Mouse (Mus musculus): ENCODE measurements around the gene Pdlim4. TPM values are rescaled to one million over a fixed set of nuclear protein-coding genes. Genes with fewer than 3 reads are reported as not detected.

The Pdlim4 gene
- polyA plus RNA-seq, 1 experiment from 2014 or later: 34.4 TPM

- no peak overlapping the region for H3K4me3 ChIP-seq (replicated peaks)
- H3K27ac ChIP-seq (replicated peaks): no peak overlapping the region
- no peaks in the 10 kb centered on the region for H3K9me3 ChIP-seq (replicated peaks)
- WGBS: 62% methylated on average over 3 of the region's 3 CpGs
- H3K27me3 ChIP-seq (replicated peaks): no peaks in the 10 kb centered on the region
- ATAC-seq (ENCODE audit: low FRiP score): no peak
- H3K9ac ChIP-seq (replicated peaks): no peak overlapping the region
- peaks cover 33% of the 10 kb centered on the region for H3K4me1 ChIP-seq
- no peak overlapping the region for H3K4me2 ChIP-seq
- no peaks in the 10 kb centered on the region; the same call in 1 of the 2 replicates for H3K36me3 ChIP-seq
Observed at GRCm38 (mm10) chr11:54108131-54108530, 39.3 kb upstream of the Pdlim4 start.

DNA sequence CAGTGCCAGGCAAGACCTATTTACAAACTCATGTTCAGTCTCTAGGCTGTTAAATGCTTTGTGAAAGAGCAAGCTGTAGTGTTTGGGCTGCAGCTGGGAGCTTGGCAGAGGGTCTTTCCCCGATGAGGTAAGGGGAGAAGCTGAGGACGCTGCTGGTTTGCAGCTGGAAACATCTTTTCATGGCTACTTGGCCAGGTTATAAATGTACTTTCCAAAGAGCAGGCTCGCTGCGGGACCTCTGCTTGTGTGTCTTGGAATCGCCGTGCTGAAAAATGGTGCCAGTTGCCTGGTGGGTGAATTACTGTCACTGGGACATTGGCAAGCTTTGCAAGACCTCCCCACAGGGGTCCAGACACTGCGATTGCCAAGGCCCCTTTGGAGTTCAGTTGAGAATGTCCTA is 38.4 kb upstream of the Pdlim4 start:
- 34% methylated on average over 7 of the region's 7 CpGs for WGBS
- peak overlapping the region; percentile 58; the same call in 1 of the 2 replicates for H3K27ac ChIP-seq (replicated peaks)
- no peak overlapping the region for H3K9ac ChIP-seq (replicated peaks)
- no peak overlapping the region for H3K4me3 ChIP-seq (replicated peaks)
- 0 out of 2 replicates have a peak, but pooled peaks have one; percentile 8 for ATAC-seq (ENCODE audit: low FRiP score)
- no peaks in the 10 kb centered on the region for H3K27me3 ChIP-seq (replicated peaks)
- H3K4me2 ChIP-seq: no peak overlapping the region
- H3K9me3 ChIP-seq (replicated peaks): no peaks in the 10 kb centered on the region
- H3K4me1 ChIP-seq: peaks cover 26% of the 10 kb centered on the region
- no peaks in the 10 kb centered on the region; the same call in 1 of the 2 replicates for H3K36me3 ChIP-seq

DNA sequence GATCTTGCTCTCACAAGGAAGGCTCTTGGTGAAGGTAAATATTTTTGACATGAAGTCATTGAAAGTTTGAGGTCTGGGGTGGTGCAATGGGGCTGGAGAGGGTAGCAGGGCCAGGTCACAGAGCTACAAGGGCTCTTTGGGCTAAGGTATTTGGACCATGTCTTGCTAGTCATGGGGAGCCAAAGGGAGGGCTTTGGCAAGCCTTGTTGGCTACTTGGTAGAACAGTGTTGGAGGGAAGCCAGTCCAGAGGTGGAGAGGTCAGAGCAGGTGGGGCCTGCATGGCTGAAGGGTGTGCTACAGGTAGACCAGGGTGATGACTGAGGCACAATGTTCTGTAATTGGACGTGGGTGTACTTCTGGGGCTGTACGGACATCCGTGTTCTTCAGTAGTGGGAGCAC is 37.9 kb upstream of the Pdlim4 start:
- Histone ChIP-seq H3K36me3 (no peaks in the 10 kb centered on the region; the same call in 1 of the 2 replicates), H3K27ac (replicated peaks) (peak overlapping the region; percentile 58; the same call in 1 of the 2 replicates), H3K4me3 (replicated peaks) (no peak overlapping the region), H3K4me1 (peaks cover 24% of the 10 kb centered on the region), H3K27me3 (replicated peaks) (no peaks in the 10 kb centered on the region), H3K9me3 (replicated peaks) (no peaks in the 10 kb centered on the region), H3K4me2 (no peak overlapping the region), H3K9ac (replicated peaks) (no peak overlapping the region)
- 92% methylated on average over 3 of the region's 3 CpGs for WGBS
- ATAC-seq (ENCODE audit: low FRiP score): no peak

DNA sequence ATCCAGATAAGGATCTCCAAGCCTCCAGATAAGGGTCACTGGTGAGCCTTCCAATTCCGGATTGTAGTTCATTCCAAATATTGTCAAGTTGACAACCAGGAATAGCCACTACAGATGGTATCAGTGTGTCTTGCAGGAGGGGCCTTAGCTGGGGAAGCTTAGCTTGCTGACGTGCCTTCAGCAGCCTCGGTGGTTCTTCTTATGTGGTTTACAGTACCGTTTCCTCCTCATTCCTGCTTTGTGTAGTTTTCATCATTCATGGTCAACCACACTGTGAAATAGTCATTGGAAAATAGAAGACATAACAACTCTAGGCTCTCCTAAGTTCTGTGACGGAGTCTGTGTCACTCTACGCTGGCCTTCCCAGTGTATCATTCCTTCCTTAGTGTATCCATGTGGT is 36.2 kb upstream of the Pdlim4 start:
- Histone ChIP-seq H3K36me3 (no peaks in the 10 kb centered on the region), H3K9me3 (replicated peaks) (no peaks in the 10 kb centered on the region), H3K27me3 (replicated peaks) (no peaks in the 10 kb centered on the region), H3K9ac (replicated peaks) (no peak overlapping the region), H3K4me1 (peaks cover 35% of the 10 kb centered on the region), H3K27ac (replicated peaks) (no peak overlapping the region), H3K4me2 (no peak overlapping the region), H3K4me3 (replicated peaks) (no peak overlapping the region)
- ATAC-seq (ENCODE audit: low FRiP score): no peak
- 96% methylated on average over 6 of the region's 6 CpGs for WGBS

GRCm38 (mm10) chr11:54102706-54103449 is 34.1 kb upstream of the Pdlim4 start:
- no peaks in the 10 kb centered on the region for H3K27me3 ChIP-seq (replicated peaks)

DNA sequence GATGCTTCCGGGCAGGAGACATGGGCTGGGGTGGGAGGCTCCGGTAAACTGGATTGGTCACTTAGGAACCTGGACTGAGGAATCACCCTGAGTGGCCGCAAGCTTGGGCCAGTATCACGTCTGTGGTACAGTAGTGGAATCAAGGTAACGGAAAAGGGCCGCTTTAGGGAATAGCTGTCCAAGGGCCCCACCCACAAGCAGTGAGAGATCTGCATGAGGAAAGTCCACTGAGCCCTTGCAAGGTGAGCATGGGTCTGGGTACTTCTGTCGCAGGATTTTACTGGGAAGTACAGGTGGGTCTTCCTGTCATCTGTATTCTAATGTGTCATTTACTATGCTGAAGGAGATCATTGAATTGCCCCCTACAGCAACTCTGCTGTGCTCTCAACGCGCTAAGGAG is 32.9 kb upstream of the Pdlim4 start:
- no peak for ATAC-seq (ENCODE audit: low FRiP score)
- 72% methylated on average over 9 of the region's 9 CpGs for WGBS
- Histone ChIP-seq H3K4me1 (peaks cover 24% of the 10 kb centered on the region), H3K9me3 (replicated peaks) (no peaks in the 10 kb centered on the region), H3K4me2 (peak overlapping the region; percentile 99), H3K27ac (replicated peaks) (no peak overlapping the region), H3K9ac (replicated peaks) (peak overlapping the region; percentile 65; the same call in 1 of the 2 replicates), H3K36me3 (no peaks in the 10 kb centered on the region), H3K27me3 (replicated peaks) (no peaks in the 10 kb centered on the region), H3K4me3 (replicated peaks) (peak overlapping the region; percentile 53)

More at GRCm38 (mm10) chr11:54102706-54103449, 34.1 kb upstream of the Pdlim4 start:
- Histone ChIP-seq H3K36me3 (no peaks in the 10 kb centered on the region), H3K9ac (replicated peaks) (no peak overlapping the region), H3K4me1 (peaks cover 32% of the 10 kb centered on the region), H3K9me3 (replicated peaks) (no peaks in the 10 kb centered on the region), H3K4me3 (replicated peaks) (no peak overlapping the region), H3K27ac (replicated peaks) (no peak overlapping the region), H3K4me2 (no peak overlapping the region)
- ATAC-seq (ENCODE audit: low FRiP score): no peak
- 78% methylated on average over 10 of the region's 10 CpGs for WGBS

DNA sequence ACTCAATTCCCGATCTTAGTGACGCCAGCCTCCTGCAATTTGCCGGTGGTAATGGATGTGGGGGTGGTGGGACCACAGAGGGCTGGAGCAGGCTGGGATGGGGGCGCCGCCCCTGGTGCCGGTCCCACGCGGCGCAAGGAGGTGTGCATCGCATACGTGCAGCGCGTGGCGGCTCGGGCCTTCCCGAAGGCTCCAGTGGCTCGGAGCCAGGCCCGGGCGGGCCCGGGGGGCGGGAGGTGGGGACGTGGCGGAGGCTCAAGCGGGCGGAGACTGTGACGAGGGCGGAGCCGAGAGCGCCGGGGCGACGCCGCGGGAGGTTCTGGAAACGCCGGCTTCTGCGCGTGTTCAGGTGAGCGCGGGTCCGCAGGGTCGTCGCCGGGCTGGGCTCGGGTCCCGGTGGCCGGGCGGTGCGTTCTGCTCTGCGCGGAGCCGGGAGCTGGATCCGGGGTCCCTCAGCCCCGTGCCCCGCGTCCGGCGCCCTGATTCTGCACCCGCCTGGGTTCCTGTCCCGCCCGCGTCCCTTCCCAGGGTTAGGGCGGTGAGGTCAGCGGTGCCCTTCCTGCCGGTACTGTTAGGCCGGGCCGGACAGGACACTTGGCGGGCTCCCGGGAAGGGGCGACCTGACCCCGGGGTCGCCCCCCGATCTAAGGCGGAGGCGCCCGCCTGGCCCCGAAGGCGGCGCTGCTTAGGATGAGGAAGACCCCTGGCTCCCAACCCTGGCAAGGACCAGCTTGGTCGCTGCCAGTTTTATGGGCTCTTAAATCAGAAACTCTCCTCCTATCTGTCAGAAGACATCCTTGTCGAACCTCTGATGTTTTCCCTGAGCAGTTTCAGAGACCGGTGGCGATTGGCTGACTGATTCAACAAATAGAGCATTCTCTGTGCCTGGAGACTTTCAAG is 32.1 kb upstream of the Pdlim4 start:
- under 1% methylated on average over 83 of the region's 83 CpGs for WGBS
- Histone ChIP-seq H3K4me1 (peaks cover 21% of the 10 kb centered on the region), H3K36me3 (no peaks in the 10 kb centered on the region), H3K9me3 (replicated peaks) (no peaks in the 10 kb centered on the region), H3K27ac (replicated peaks) (no peak overlapping the region), H3K27me3 (replicated peaks) (no peaks in the 10 kb centered on the region), H3K4me2 (peak overlapping the region; percentile 99), H3K4me3 (replicated peaks) (peak overlapping the region; percentile 53), H3K9ac (replicated peaks) (peak overlapping the region; percentile 65)
- peak; percentile 92 for ATAC-seq (ENCODE audit: low FRiP score)

DNA sequence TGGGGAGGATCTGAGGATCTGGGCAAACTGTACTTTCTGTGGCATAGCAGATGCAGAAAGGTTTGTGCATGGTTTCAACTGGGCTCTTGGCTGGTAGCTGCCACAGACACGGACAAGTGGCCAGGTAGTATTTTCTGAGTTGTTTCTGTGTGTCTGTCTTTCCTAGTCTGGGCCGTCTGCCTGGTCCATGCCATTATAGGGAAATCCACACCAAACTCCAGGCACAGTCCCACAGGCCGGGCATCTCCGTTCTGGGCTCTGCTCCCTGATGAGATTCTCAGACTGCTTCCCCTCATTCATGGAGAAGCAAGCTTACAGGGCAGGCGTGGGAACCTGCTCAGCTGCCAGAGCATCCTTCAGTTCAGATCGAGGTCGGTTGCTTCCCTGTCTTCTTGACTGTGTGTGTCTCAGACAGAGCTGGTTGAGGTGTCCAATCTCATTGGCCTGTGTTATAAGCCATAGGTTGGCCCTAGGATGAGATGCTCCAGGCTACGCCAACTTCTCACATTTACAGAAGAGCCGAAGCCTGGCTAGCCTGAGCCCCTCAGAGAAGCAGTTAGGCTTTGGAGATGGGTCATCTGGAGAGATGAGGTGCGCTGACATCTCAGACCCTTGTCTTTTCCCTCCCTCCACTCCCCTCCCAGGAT is 31.4 kb upstream of the Pdlim4 start, which contains the start of gene P4ha2:
Gene P4ha2, plus strand, starts transcription at position 51 of the 647 bp plus-strand sequence.
- Histone ChIP-seq H3K9me3 (replicated peaks) (no peaks in the 10 kb centered on the region), H3K27ac (replicated peaks) (no peak within 1 kb of the TSS), H3K4me2 (peak within 1 kb of the TSS; percentile 99), H3K36me3 (no peaks in the 10 kb centered on the region), H3K4me3 (replicated peaks) (peak within 1 kb of the TSS; percentile 53), H3K9ac (replicated peaks) (peak within 1 kb of the TSS; percentile 65), H3K27me3 (replicated peaks) (no peaks in the 10 kb centered on the region), H3K4me1 (peaks cover 21% of the 10 kb centered on the region)
- ATAC-seq (ENCODE audit: low FRiP score): peak; percentile 27; the same call in 1 of the 2 replicates
- 42% methylated on average over 10 of the region's 10 CpGs for WGBS

DNA sequence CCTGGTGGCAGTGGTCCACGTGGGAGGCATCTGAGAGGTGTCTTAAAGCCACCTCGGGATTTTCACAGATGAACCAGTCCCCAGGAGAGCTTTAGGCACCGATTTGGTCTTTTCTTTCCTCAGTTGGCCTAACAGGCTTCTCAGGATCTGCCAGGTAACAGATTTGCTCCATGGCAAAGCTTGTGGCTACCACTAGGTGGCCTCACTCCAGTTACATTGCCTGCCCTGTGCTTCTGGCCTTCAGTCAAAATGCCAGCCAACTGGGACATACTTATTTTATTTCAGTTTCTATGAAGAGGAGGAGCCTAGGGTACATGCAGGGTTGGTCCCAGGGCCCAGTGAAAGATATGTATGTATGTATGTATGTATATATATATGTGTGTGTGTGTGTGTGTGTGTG is 24.2 kb upstream of the Pdlim4 start:
- H3K4me1 ChIP-seq: peaks cover 9% of the 10 kb centered on the region; the same call in 1 of the 2 replicates
- no peak overlapping the region for H3K4me3 ChIP-seq (replicated peaks)
- H3K27me3 ChIP-seq (replicated peaks): no peaks in the 10 kb centered on the region
- H3K27ac ChIP-seq (replicated peaks): no peak overlapping the region
- H3K36me3 ChIP-seq: no peaks in the 10 kb centered on the region
- no peaks in the 10 kb centered on the region for H3K9me3 ChIP-seq (replicated peaks)
- no peak overlapping the region for H3K9ac ChIP-seq (replicated peaks)
- no peak for ATAC-seq (ENCODE audit: low FRiP score)
- 6% methylated on average over 3 of the region's 3 CpGs for WGBS
- H3K4me2 ChIP-seq: no peak overlapping the region

DNA sequence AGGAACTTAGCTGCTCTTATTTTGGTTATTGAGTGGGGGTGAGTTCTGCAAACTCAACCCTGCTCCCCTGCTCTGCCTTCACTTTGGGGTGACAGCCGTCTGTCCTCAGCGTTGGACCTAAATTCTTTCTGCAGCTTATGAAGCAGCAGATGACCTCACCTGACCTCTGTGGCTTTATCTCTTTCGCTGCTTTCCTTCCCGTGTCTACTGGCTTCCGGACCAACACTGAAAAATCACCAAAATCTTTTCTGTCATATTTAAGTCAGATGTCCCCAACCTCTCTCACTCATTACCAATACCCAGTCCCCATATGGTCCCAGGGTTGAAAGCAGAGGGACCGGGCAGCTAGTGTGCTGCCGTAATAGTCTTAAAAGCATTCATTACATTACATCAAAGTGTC is 23.4 kb upstream of the Pdlim4 start:
- H3K4me1 ChIP-seq: peaks cover 9% of the 10 kb centered on the region; the same call in 1 of the 2 replicates
- H3K27me3 ChIP-seq (replicated peaks): no peaks in the 10 kb centered on the region
- 68% methylated on average over 7 of the region's 7 CpGs for WGBS
- H3K4me3 ChIP-seq (replicated peaks): no peak overlapping the region
- no peak overlapping the region for H3K9ac ChIP-seq (replicated peaks)
- no peaks in the 10 kb centered on the region for H3K9me3 ChIP-seq (replicated peaks)
- H3K4me2 ChIP-seq: no peak overlapping the region
- H3K36me3 ChIP-seq: no peaks in the 10 kb centered on the region
- H3K27ac ChIP-seq (replicated peaks): no peak overlapping the region
- ATAC-seq (ENCODE audit: low FRiP score): no peak

DNA sequence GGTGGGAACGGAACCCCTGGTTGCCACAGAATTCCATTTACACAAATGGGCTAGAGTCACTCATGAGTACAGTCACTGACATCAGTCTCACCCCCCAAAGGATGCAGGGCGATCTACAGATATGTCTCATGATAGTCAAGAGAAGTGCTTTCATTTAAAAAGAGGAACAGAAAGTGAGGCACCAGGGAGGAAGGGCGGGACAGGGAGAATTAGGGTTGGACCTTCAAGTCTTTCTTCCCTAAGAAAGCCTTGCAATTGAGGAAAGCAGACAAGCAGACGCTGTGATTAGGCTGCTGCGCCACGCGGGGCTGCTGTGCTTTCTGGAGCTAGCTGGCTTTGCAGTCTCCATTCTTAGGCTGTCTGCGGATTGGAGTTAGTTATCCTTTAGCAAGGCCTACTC is 22.9 kb upstream of the Pdlim4 start:
- no peak for ATAC-seq (ENCODE audit: low FRiP score)

More for the DNA sequence above, 22.9 kb upstream of the Pdlim4 start:
- Histone ChIP-seq H3K27me3 (replicated peaks) (no peaks in the 10 kb centered on the region), H3K4me1 (peaks cover 9% of the 10 kb centered on the region; the same call in 1 of the 2 replicates), H3K36me3 (no peaks in the 10 kb centered on the region), H3K27ac (replicated peaks) (no peak overlapping the region), H3K9ac (replicated peaks) (no peak overlapping the region), H3K4me2 (no peak overlapping the region), H3K9me3 (replicated peaks) (no peaks in the 10 kb centered on the region), H3K4me3 (replicated peaks) (no peak overlapping the region)
- WGBS: 64% methylated on average over 8 of the region's 8 CpGs
